Mouse (Mus musculus) thymus, adult 2 months (tissue): ENCODE measurements around the gene Vmn1r21.

ENCODE experiments used
- CTCF ChIP-seq: fragments of 200-500 bp; IDR thresholded peaks from 2 replicates; pipeline ENCODE4 v1.5.1; 2012; ENCODE audit warnings: mild to moderate bottlenecking, control low read depth, low read length, moderate library complexity, borderline replicate concordance; ENCODE audit not compliant: control insufficient read depth, poor library complexity, insufficient read depth; ENCODE audit errors: extremely low read depth
- POLR2A ChIP-seq: fragments of 200-500 bp; IDR thresholded peaks from 2 replicates; pipeline ENCODE4 v1.6.1; 2012; ENCODE audit warnings: mild to moderate bottlenecking, low read length, control low read depth, moderate library complexity; ENCODE audit not compliant: control insufficient read depth, poor library complexity, insufficient read depth; ENCODE audit errors: extremely low read depth

GRCm38 (mm10) chr6:57822648-57823410, 27.3 kb downstream of the Vmn1r21 start:
- TF ChIP-seq CTCF (no peak), POLR2A (no peak)
